Mouse (Mus musculus): ENCODE data around the gene Nfkb1. TPM values are rescaled to one million over a fixed set of nuclear protein-coding genes. Genes with fewer than 3 reads are reported as not detected.
A peak's percentile ranks its signal among the peaks of the same experiment; 100 is the strongest.

Nfkb1 gene
- total and polyA plus RNA-seq, 3 experiments: 271 to 369 (median 346) TPM

GRCm38 (mm10) chr3:135598355-135598754 lies 93.0 kb downstream of the Nfkb1 start:
- H3K4me3 ChIP-seq (replicated peaks in 1 of 3; ENCODE audit: low read depth in 2 of 3, low read length in 2 of 3, poor library complexity in 1 of 3): no peak overlapping the region
- H3K27me3 ChIP-seq (replicated peaks): no peaks in the 10 kb centered on the region
- H3K79me2 ChIP-seq (replicated peaks; ENCODE audit: control insufficient read depth, extremely low read depth, insufficient read depth, poor library complexity, severe bottlenecking): no peaks in the 10 kb centered on the region
- H3K27ac ChIP-seq (ENCODE audit: insufficient read depth, low read depth): no peak overlapping the region
- in situ Hi-C loops (cut with MboI; ENCODE audit: low pct_ligation_motif_present, low pct_unique_long_range_greater_than_20kb, low sequenced_read_pairs) (no loop called here), dilution Hi-C loops (cut with MboI; ENCODE audit: extremely low pct_ligation_motif_present, extremely low pct_unique_long_range_greater_than_20kb, low sequenced_read_pairs) (no loop called here)
- H3K9ac ChIP-seq (ENCODE audit: insufficient read depth, low read depth): no peak overlapping the region
- peaks cover 75 to 90% of the 10 kb centered on the region in 2 experiments for H3K36me3 ChIP-seq (replicated peaks in 1 of 2; ENCODE audit: control insufficient read depth in 1 of 2, insufficient read depth in 1 of 2, low read length in 1 of 2)
- H3K4me2 ChIP-seq (ENCODE audit: insufficient read depth, low read depth, poor library complexity, severe bottlenecking): no peak overlapping the region
- H3K4me1 ChIP-seq (ENCODE audit: control insufficient read depth in 1 of 2, insufficient read depth in 2 of 2): peaks cover 10 to 40% of the 10 kb centered on the region in 2 experiments
- DNase-seq (ENCODE audit: extremely low read depth): no peak
- H3K9me3 ChIP-seq (replicated peaks; ENCODE audit: low read length): no peaks in the 10 kb centered on the region
- TF ChIP-seq ZNF384 (IDR thresholded peaks at IDR 0.05; ENCODE audit: low read depth, low read length) (peak; percentile 58), HCFC1 (IDR thresholded peaks at IDR 0.05; ENCODE audit: low read depth, low read length) (no peak)

- H3K4me2 ChIP-seq (ENCODE audit: insufficient read depth, low read depth, poor library complexity, severe bottlenecking): no peak overlapping the region
- peaks cover 74 to 90% of the 10 kb centered on the region in 2 experiments for H3K36me3 ChIP-seq (replicated peaks in 1 of 2; ENCODE audit: control insufficient read depth in 1 of 2, insufficient read depth in 1 of 2, low read length in 1 of 2)
- H3K9me3 ChIP-seq (replicated peaks; ENCODE audit: low read length): no peaks in the 10 kb centered on the region
- no peak overlapping the region for H3K27ac ChIP-seq (ENCODE audit: insufficient read depth, low read depth)
- H3K4me1 ChIP-seq (ENCODE audit: control insufficient read depth in 1 of 2, insufficient read depth in 2 of 2): peaks cover 10 to 40% of the 10 kb centered on the region in 2 experiments
- no peaks in the 10 kb centered on the region for H3K27me3 ChIP-seq (replicated peaks)
- TF ChIP-seq MAZ (IDR thresholded peaks at IDR 0.05; ENCODE audit: low read depth, low read length): no peak
- TF ChIP-seq CHD2 (IDR thresholded peaks at IDR 0.05; ENCODE audit: low read length): no peak
- H3K79me2 ChIP-seq (replicated peaks; ENCODE audit: control insufficient read depth, extremely low read depth, insufficient read depth, poor library complexity, severe bottlenecking): no peaks in the 10 kb centered on the region
- no peak for DNase-seq (ENCODE audit: extremely low read depth)
- dilution Hi-C loops (cut with MboI; ENCODE audit: extremely low pct_ligation_motif_present, extremely low pct_unique_long_range_greater_than_20kb, low sequenced_read_pairs): no loop called here
- no peak overlapping the region for H3K9ac ChIP-seq (ENCODE audit: insufficient read depth, low read depth)
- in situ Hi-C loops (cut with MboI; ENCODE audit: low pct_ligation_motif_present, low pct_unique_long_range_greater_than_20kb, low sequenced_read_pairs): no loop called here
- H3K4me3 ChIP-seq (replicated peaks in 1 of 3; ENCODE audit: low read depth in 2 of 3, low read length in 2 of 3, poor library complexity in 1 of 3): no peak overlapping the region
These were observed 94.3 kb downstream of the Nfkb1 start for GRCm38 (mm10) chr3:135597014-135597413.

DNA sequence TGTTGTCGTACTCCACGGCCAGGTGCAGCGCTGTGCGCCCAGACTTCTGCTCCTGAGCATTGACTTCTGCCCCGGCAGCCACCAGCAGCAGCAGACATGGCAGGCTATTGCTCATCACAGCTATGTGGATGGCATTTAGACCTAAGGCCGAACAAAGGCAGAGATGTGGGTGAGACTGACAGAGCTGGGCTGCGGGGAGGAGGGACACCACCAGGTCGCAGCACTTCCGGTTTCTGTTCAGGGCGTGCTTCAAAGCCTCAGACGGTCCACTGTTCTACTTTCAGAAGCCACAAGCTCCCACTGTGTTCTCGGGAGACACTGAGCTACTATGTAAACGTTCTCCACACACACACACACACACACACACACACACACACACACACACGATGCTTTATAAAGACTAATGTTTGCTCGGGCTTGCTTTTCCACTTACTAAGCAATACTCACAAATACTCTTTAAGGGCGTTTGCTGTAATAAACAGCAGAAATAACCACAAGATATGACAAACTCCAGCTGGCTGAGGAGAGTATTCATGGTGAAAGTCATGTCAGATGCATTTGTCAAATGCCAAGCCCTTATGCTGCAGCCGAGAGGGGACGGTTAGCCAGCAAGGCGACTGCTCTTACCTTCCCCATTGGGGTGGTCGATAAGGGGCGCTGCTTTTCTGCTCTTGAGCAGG lies 97.0 kb downstream of the Nfkb1 start:
- Histone ChIP-seq H3K4me1 (ENCODE audit: control insufficient read depth in 1 of 2, insufficient read depth in 2 of 2) (peaks cover 10 to 37% of the 10 kb centered on the region in 2 experiments), H3K9me3 (replicated peaks; ENCODE audit: low read length) (no peaks in the 10 kb centered on the region), H3K27ac (ENCODE audit: insufficient read depth, low read depth) (peak overlapping the region; percentile 20; the same call in 1 of the 2 replicates), H3K9ac (ENCODE audit: insufficient read depth, low read depth) (no peak overlapping the region), H3K4me3 (replicated peaks in 1 of 3; ENCODE audit: low read depth in 2 of 3, low read length in 2 of 3, poor library complexity in 1 of 3) (no peak overlapping the region), H3K79me2 (replicated peaks; ENCODE audit: control insufficient read depth, extremely low read depth, insufficient read depth, poor library complexity, severe bottlenecking) (no peaks in the 10 kb centered on the region), H3K27me3 (replicated peaks) (no peaks in the 10 kb centered on the region), H3K36me3 (replicated peaks in 1 of 2; ENCODE audit: control insufficient read depth in 1 of 2, insufficient read depth in 1 of 2, low read length in 1 of 2) (peaks cover 75 to 96% of the 10 kb centered on the region in 2 experiments), H3K4me2 (ENCODE audit: insufficient read depth, low read depth, poor library complexity, severe bottlenecking) (peak overlapping the region; percentile 11; the same call in 1 of the 2 replicates)
- dilution Hi-C loops (cut with MboI; ENCODE audit: extremely low pct_ligation_motif_present, extremely low pct_unique_long_range_greater_than_20kb, low sequenced_read_pairs): no loop called here
- DNase-seq (ENCODE audit: extremely low read depth): peak; percentile 84
- in situ Hi-C loops (cut with MboI; ENCODE audit: low pct_ligation_motif_present, low pct_unique_long_range_greater_than_20kb, low sequenced_read_pairs): no loop called here
- TF ChIP-seq ZNF384 (IDR thresholded peaks at IDR 0.05; ENCODE audit: low read depth, low read length): no peak
- TF ChIP-seq CTCF (conservative IDR thresholded peaks at IDR 0.05 in 1 of 2, IDR thresholded peaks at IDR 0.05 in 1 of 2; ENCODE audit: low read depth in 2 of 2, low read length in 2 of 2): peak in 1 of 2 experiments; percentile 50; a peak in 2 of 4 replicates
- no peak for TF ChIP-seq ZC3H11A (IDR thresholded peaks at IDR 0.05; ENCODE audit: low read depth, low read length)
- TF ChIP-seq JUN (IDR thresholded peaks at IDR 0.05; ENCODE audit: insufficient read depth, low read depth, low read length): no peak
- no peak for TF ChIP-seq MAZ (IDR thresholded peaks at IDR 0.05; ENCODE audit: low read depth, low read length)
- no peak for TF ChIP-seq SIN3A (IDR thresholded peaks at IDR 0.05; ENCODE audit: low read length)
- no peak for TF ChIP-seq NELFE (IDR thresholded peaks at IDR 0.05; ENCODE audit: low read depth, low read length)
- TF ChIP-seq ELF1 (IDR thresholded peaks at IDR 0.05; ENCODE audit: low read depth, low read length): peak; percentile 93
- no peak for TF ChIP-seq MXI1 (IDR thresholded peaks at IDR 0.05; ENCODE audit: low read depth, low read length)
- no peak for TF ChIP-seq KAT2A (IDR thresholded peaks at IDR 0.05; ENCODE audit: insufficient replicate concordance, low read length)
- TF ChIP-seq IRF4 (IDR thresholded peaks at IDR 0.05; ENCODE audit: low read depth, low read length): peak; percentile 79
- TF ChIP-seq RCOR1 (conservative IDR thresholded peaks at IDR 0.05; ENCODE audit: low read depth, low read length): no peak
- no peak for TF ChIP-seq MAFK (IDR thresholded peaks at IDR 0.05; ENCODE audit: insufficient replicate concordance, low read length)
- no peak for TF ChIP-seq JUND (conservative IDR thresholded peaks at IDR 0.05; ENCODE audit: low read depth, low read length)
- TF ChIP-seq ZKSCAN1 (IDR thresholded peaks at IDR 0.05; ENCODE audit: borderline replicate concordance, low read depth, low read length): no peak
- peak; percentile 59 for TF ChIP-seq SMC3 (IDR thresholded peaks at IDR 0.05; ENCODE audit: low read depth, low read length)
- no peak for TF ChIP-seq USF2 (conservative IDR thresholded peaks at IDR 0.05; ENCODE audit: low read depth, low read length)
- TF ChIP-seq GABPA (IDR thresholded peaks at IDR 0.05; ENCODE audit: insufficient replicate concordance, low read depth, low read length): no peak
- TF ChIP-seq HCFC1 (IDR thresholded peaks at IDR 0.05; ENCODE audit: low read depth, low read length): no peak; the same call in 1 of the 2 replicates
- no peak for TF ChIP-seq CHD1 (IDR thresholded peaks at IDR 0.05; ENCODE audit: low read depth, low read length)
- TF ChIP-seq ETS1 (conservative IDR thresholded peaks at IDR 0.05; ENCODE audit: low read depth, low read length): no peak
- no peak for TF ChIP-seq MAX (IDR thresholded peaks at IDR 0.05; ENCODE audit: low read length)
- TF ChIP-seq PAX5 (IDR thresholded peaks at IDR 0.05; ENCODE audit: low read length): no peak

Measured in CH12.LX (cell line).